Mouse (Mus musculus): ENCODE results near the gene H2-Aa. TPM values are rescaled to one million over a fixed set of nuclear protein-coding genes. Genes with fewer than 3 reads are reported as not detected.
A peak's percentile ranks its signal among the peaks of the same experiment; 100 is the strongest.

The H2-Aa gene
- polyA plus RNA-seq, 1 experiment from 2014 or later = 0.96 TPM

DNA sequence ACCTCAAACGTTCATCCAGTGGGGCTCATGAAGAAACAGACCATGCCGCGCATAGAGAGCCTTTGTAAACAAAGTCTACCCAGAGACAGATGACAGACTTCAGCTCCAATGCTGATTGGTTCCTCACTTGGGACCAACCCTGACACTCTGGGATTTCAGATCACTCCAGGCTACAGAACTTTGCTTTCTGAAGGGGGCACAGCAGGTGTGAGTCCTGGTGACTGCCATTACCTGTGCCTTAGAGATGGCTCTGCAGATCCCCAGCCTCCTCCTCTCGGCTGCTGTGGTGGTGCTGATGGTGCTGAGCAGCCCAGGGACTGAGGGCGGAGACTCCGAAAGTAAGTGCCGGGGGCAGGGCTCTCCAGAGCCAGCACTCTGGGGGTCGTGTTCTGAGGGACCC, 24.6 kb downstream of the H2-Aa start:
- H3K4me2 ChIP-seq = peak overlapping the region; percentile 82
- H3K36me3 ChIP-seq = no peaks in the 10 kb centered on the region
- H3K9ac ChIP-seq = no peak overlapping the region
- peaks cover 59% of the 10 kb centered on the region for H3K27me3 ChIP-seq
- WGBS (ENCODE audit: insufficient replicate concordance) = 2% methylated on average over 8 of the region's 8 CpGs
- ATAC-seq (ENCODE audit: low read depth) = peak; percentile 45; the same call in 1 of the 2 replicates
- H3K27ac ChIP-seq = no peak overlapping the region
- H3K4me1 ChIP-seq (replicated peaks) = peaks cover 20% of the 10 kb centered on the region
- H3K4me3 ChIP-seq (replicated peaks) = peak overlapping the region; percentile 59
- H3K9me3 ChIP-seq (replicated peaks) = no peaks in the 10 kb centered on the region
- DNase-seq = peak; percentile 44

DNA sequence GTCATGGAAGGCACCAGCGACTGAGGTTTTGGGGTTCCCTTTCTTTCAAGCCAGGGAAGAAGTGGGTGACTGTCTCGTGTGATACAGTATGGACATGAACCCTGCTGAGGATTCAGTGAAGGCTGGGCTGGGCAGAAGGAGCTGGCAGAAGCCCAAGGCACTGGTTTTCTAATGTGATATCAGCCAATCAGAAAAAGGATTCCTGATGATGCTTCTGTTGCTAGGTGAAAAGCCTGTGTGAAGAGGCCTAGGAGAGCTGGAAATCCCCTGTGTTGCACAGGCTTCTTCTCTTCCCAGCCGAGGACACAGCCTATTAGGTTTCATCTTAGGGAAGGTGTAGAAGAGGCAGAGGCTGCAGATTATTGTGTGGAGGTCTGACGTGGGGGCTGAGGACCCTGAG, 26.1 kb downstream of the H2-Aa start:
- ATAC-seq (ENCODE audit: low read depth) (no peak), DNase-seq (no peak)
- H3K27ac ChIP-seq = no peak overlapping the region
- peaks cover 56% of the 10 kb centered on the region for H3K27me3 ChIP-seq
- 31% methylated on average over 4 of the region's 4 CpGs for WGBS (ENCODE audit: insufficient replicate concordance)
- no peak overlapping the region for H3K4me3 ChIP-seq (replicated peaks)
- no peak overlapping the region for H3K4me2 ChIP-seq
- no peaks in the 10 kb centered on the region for H3K9me3 ChIP-seq (replicated peaks)
- no peak overlapping the region for H3K9ac ChIP-seq
- peaks cover 20% of the 10 kb centered on the region for H3K4me1 ChIP-seq (replicated peaks)
- no peaks in the 10 kb centered on the region for H3K36me3 ChIP-seq

GRCm38 (mm10) chr17:34260551-34260950, 27.1 kb downstream of the H2-Aa start:
- no peak overlapping the region for H3K4me2 ChIP-seq
- no peak overlapping the region for H3K27ac ChIP-seq
- H3K9me3 ChIP-seq (replicated peaks) = no peaks in the 10 kb centered on the region
- 67% methylated on average over 5 of the region's 5 CpGs for WGBS (ENCODE audit: insufficient replicate concordance)
- H3K4me1 ChIP-seq (replicated peaks) = peaks cover 20% of the 10 kb centered on the region
- no peak overlapping the region for H3K4me3 ChIP-seq (replicated peaks)
- no peaks in the 10 kb centered on the region for H3K36me3 ChIP-seq
- H3K9ac ChIP-seq = no peak overlapping the region
- ATAC-seq (ENCODE audit: low read depth) (no peak), DNase-seq (no peak)
- H3K27me3 ChIP-seq = peaks cover 55% of the 10 kb centered on the region

DNA sequence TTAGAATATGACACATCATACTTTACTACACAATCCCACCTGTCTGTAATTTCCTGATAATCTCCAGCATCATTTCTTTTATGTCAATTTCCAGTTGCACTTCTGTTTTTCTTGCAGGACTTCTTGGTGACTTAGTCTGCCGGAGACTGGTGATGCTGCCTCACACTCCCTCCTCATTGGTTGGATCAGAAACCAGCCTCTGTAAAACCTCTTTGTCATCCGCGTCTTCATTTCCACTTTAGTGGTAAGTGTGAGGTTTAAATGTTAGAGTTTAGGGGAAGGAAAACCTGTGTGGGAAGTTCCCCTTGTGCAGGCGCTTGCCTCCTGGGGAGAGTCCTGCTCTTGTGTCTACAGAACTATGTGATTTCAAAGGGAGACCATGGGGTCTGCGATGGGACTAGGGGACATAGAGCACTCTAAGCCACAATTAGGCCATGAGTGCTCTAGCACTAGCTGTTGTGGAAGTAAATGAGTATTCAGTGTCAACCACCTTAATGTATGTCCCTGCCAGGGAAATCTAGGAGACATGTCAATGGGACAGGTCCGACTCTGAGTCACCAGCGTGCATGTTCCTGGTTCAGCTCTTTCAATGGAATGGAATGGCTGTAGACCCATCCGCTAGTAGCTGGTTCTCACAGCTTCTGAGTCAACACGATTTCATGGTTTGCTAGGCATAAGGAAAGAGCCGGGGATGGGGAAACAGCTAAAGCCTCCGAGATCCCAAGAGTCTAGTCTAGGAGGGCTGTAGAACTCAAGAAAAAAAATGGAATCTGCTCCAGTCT, 29.8 kb downstream of the H2-Aa start, which contains the start of gene H2-Ab1:
Gene H2-Ab1, plus strand, starts transcription at position 96 of the 782 bp plus-strand sequence.
- ATAC-seq (ENCODE audit: low read depth) (no peak), DNase-seq (no peak)
- Histone ChIP-seq H3K9me3 (replicated peaks) (no peaks in the 10 kb centered on the region), H3K4me1 (replicated peaks) (no peaks in the 10 kb centered on the region), H3K27me3 (peaks cover 27% of the 10 kb centered on the region), H3K9ac (no peak within 1 kb of the TSS), H3K36me3 (no peaks in the 10 kb centered on the region), H3K27ac (no peak within 1 kb of the TSS), H3K4me2 (no peak within 1 kb of the TSS), H3K4me3 (replicated peaks) (no peak within 1 kb of the TSS)
- 49% methylated on average over 11 of the region's 11 CpGs for WGBS (ENCODE audit: insufficient replicate concordance)

DNA sequence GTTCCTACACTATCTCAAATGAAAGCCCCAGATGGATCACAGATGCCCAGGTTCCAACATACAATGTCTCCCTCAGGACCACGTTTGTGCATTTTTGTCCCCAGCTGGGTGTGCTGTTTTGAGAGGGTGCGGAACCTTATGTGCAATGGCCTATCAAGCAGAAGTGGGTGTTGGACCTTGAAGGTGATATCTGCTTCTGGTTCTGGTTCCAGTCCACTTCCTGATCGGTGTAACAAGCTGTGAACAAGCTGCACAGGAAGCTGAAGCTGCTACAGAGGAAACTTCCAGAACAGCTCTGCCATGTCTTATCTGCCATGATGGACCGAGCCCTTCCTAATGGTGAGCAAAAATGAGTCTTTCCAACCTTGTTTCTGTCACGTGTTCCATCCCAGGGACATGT, 31.1 kb downstream of the H2-Aa start:
- H3K27me3 ChIP-seq = peaks cover 15% of the 10 kb centered on the region
- no peaks in the 10 kb centered on the region for H3K4me1 ChIP-seq (replicated peaks)
- ATAC-seq (ENCODE audit: low read depth) (no peak), DNase-seq (no peak)
- 63% methylated on average over 5 of the region's 5 CpGs for WGBS (ENCODE audit: insufficient replicate concordance)
- H3K4me2 ChIP-seq = no peak overlapping the region
- H3K4me3 ChIP-seq (replicated peaks) = no peak overlapping the region
- H3K36me3 ChIP-seq = no peaks in the 10 kb centered on the region
- no peak overlapping the region for H3K9ac ChIP-seq
- H3K9me3 ChIP-seq (replicated peaks) = no peaks in the 10 kb centered on the region
- no peak overlapping the region for H3K27ac ChIP-seq

GRCm38 (mm10) chr17:34251666-34252065, 36.0 kb downstream of the H2-Aa start:
- no peak overlapping the region for H3K4me2 ChIP-seq
- no peak overlapping the region for H3K9ac ChIP-seq
- no peaks in the 10 kb centered on the region for H3K27me3 ChIP-seq
- H3K9me3 ChIP-seq (replicated peaks) = no peaks in the 10 kb centered on the region
- H3K27ac ChIP-seq = no peak overlapping the region
- no peaks in the 10 kb centered on the region for H3K4me1 ChIP-seq (replicated peaks)
- H3K36me3 ChIP-seq = no peaks in the 10 kb centered on the region
- DNase-seq = no peak
- no peak overlapping the region for H3K4me3 ChIP-seq (replicated peaks)
- no peak for ATAC-seq (ENCODE audit: low read depth)
- WGBS (ENCODE audit: insufficient replicate concordance) = 49% methylated on average over 4 of the region's 4 CpGs

DNA sequence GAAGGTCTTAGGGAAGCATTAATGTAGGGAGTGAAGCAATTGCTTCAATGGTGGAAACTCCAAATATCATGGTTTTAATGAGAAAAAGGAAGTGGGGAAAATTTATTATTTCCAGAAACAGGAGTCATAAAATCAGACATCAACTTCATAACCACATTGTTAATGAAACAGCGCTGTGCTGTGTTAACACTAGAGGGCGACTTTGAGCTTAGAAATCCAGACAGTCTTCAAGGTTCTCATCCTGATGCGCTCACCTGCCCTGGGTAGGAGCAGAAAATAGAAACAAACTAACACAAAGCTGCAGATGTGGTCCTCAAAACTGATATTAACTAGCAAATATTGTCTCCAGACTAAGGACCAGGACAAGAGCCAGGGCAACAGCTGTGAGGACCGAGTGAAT, 37.7 kb downstream of the H2-Aa start:
- Histone ChIP-seq H3K36me3 (no peaks in the 10 kb centered on the region), H3K4me2 (no peak overlapping the region), H3K27ac (no peak overlapping the region), H3K27me3 (no peaks in the 10 kb centered on the region), H3K4me3 (replicated peaks) (no peak overlapping the region), H3K4me1 (replicated peaks) (no peaks in the 10 kb centered on the region), H3K9ac (no peak overlapping the region), H3K9me3 (replicated peaks) (no peaks in the 10 kb centered on the region)
- WGBS (ENCODE audit: insufficient replicate concordance) = 18% methylated on average over 4 of the region's 4 CpGs
- DNase-seq (no peak), ATAC-seq (ENCODE audit: low read depth) (no peak)

- no peak for ATAC-seq (ENCODE audit: low read depth)
- 36% methylated on average over 3 of the region's 3 CpGs for WGBS (ENCODE audit: insufficient replicate concordance)
These were observed 38.3 kb downstream of the H2-Aa start for GRCm38 (mm10) chr17:34249361-34249760.

GRCm38 (mm10) chr17:34248764-34249163, 38.9 kb downstream of the H2-Aa start:
- no peak overlapping the region for H3K4me2 ChIP-seq
- no peaks in the 10 kb centered on the region for H3K9me3 ChIP-seq (replicated peaks)
- H3K27ac ChIP-seq = no peak overlapping the region
- no peak for ATAC-seq (ENCODE audit: low read depth)
- no peak for DNase-seq
- 34% methylated on average over 2 of the region's 2 CpGs for WGBS (ENCODE audit: insufficient replicate concordance)
- H3K36me3 ChIP-seq = no peaks in the 10 kb centered on the region
- H3K27me3 ChIP-seq = no peaks in the 10 kb centered on the region
- H3K4me3 ChIP-seq (replicated peaks) = no peak overlapping the region
- H3K9ac ChIP-seq = no peak overlapping the region
- no peaks in the 10 kb centered on the region for H3K4me1 ChIP-seq (replicated peaks)

More at GRCm38 (mm10) chr17:34249361-34249760, 38.3 kb downstream of the H2-Aa start:
- Histone ChIP-seq H3K4me3 (replicated peaks) (no peak overlapping the region), H3K27me3 (no peaks in the 10 kb centered on the region), H3K36me3 (no peaks in the 10 kb centered on the region), H3K9me3 (replicated peaks) (no peaks in the 10 kb centered on the region), H3K4me1 (replicated peaks) (no peaks in the 10 kb centered on the region), H3K9ac (no peak overlapping the region), H3K27ac (no peak overlapping the region), H3K4me2 (no peak overlapping the region)
- no peak for DNase-seq

DNA sequence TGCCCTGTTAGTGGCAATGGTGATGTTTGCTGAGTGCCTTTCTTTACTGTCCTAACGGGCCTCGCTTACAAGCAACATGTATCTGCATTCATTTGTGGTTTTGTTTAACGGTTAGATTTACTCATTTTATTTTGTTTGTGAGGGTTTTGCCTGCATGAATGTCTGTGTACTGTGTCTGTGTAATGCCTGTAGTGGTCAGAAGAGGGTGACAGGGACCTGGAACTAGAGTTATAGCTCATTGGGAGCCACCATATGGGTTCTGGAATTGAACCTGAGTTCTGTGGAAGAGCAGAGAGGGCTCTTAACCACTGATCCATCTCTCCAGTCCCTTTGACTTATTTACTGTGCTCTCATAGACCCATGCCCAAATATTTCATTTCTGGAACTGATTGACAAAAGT, 40.6 kb downstream of the H2-Aa start:
- no peak for ATAC-seq (ENCODE audit: low read depth)
- no peaks in the 10 kb centered on the region for H3K9me3 ChIP-seq (replicated peaks)
- WGBS (ENCODE audit: insufficient replicate concordance) = 65% methylated on average over 3 of the region's 3 CpGs

GRCm38 (mm10) chr17:34244656-34245055, 43.0 kb downstream of the H2-Aa start:
- Histone ChIP-seq H3K9me3 (replicated peaks) (no peaks in the 10 kb centered on the region), H3K27ac (no peak overlapping the region), H3K9ac (no peak overlapping the region), H3K4me2 (no peak overlapping the region), H3K36me3 (no peaks in the 10 kb centered on the region), H3K27me3 (no peaks in the 10 kb centered on the region), H3K4me1 (replicated peaks) (no peaks in the 10 kb centered on the region), H3K4me3 (replicated peaks) (no peak overlapping the region)
- no peak for ATAC-seq (ENCODE audit: low read depth)
- WGBS (ENCODE audit: insufficient replicate concordance) = 66% methylated on average over 4 of the region's 4 CpGs
- DNase-seq = no peak

More for the DNA sequence above, 40.6 kb downstream of the H2-Aa start:
- Histone ChIP-seq H3K27ac (no peak overlapping the region), H3K36me3 (no peaks in the 10 kb centered on the region), H3K4me3 (replicated peaks) (no peak overlapping the region), H3K27me3 (no peaks in the 10 kb centered on the region), H3K4me1 (replicated peaks) (no peaks in the 10 kb centered on the region), H3K9ac (no peak overlapping the region), H3K4me2 (no peak overlapping the region)
- no peak for DNase-seq

DNA sequence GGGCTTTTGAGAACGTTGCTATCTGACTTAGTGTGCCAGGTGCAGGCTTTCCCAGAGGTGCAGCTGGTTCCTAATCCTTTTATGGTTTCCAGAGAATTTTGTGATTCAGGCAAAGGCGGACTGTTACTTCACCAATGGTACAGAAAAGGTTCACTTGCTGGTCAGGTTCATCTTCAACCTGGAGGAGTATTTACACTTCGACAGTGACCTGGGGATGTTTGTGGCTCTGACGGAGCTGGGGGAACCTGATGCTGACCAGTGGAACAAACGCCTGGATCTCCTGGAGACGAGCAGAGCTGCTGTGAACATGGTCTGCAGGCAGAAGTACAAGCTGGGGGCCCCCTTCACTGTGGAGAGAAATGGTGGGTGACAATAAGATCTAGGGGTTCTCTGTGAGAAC, 46.7 kb downstream of the H2-Aa start:
- no peak for DNase-seq
- ATAC-seq (ENCODE audit: low read depth) = no peak
- no peaks in the 10 kb centered on the region for H3K27me3 ChIP-seq
- H3K9me3 ChIP-seq (replicated peaks) = no peaks in the 10 kb centered on the region
- no peaks in the 10 kb centered on the region for H3K36me3 ChIP-seq
- 53% methylated on average over 6 of the region's 6 CpGs for WGBS (ENCODE audit: insufficient replicate concordance)
- no peak overlapping the region for H3K4me3 ChIP-seq (replicated peaks)
- no peak overlapping the region for H3K4me2 ChIP-seq
- H3K9ac ChIP-seq = no peak overlapping the region
- H3K4me1 ChIP-seq (replicated peaks) = no peaks in the 10 kb centered on the region
- no peak overlapping the region for H3K27ac ChIP-seq
